Mouse (Mus musculus): ENCODE measurements around the gene Fgf2. TPM values are rescaled to one million over a fixed set of nuclear protein-coding genes. Genes with fewer than 3 reads are reported as not detected.

The Fgf2 gene
- total and polyA plus RNA-seq, 2 experiments from 2014 or later, result 0.57 to 1.9 TPM

DNA sequence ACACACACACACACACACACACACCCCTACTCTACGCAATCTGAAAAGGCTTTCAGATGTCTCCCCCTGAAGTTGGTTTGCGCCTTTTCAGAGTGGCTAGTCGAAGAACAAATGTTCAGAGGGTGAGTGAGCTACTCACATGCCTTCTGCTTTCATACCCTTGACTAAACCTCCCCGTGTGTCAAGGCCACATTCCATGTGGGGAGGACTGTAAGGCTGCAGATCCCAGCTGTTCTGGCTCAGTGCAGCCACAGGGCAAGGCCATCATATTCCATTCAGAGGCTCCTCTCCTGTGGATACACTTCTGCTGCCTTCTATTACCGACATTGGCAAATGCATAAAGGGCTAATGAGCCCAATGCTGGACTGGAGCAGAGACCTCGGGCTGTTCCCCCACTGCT, 30.3 kb downstream of the Fgf2 start:
- Histone ChIP-seq H3K4me1 (ENCODE audit: insufficient read depth, low read length) (no peaks in the 10 kb centered on the region), H3K27me3 (ENCODE audit: insufficient read depth, low read length) (no peaks in the 10 kb centered on the region), H3K36me3 (ENCODE audit: insufficient read depth, low read length) (no peaks in the 10 kb centered on the region), H3K4me3 (ENCODE audit: low read depth, low read length) (no peak overlapping the region), H3K4me2 (ENCODE audit: low read depth, low read length, poor library complexity, severe bottlenecking) (no peak overlapping the region), H3K9me3 (ENCODE audit: low read length) (no peaks in the 10 kb centered on the region), H3K27ac (ENCODE audit: low read depth, low read length) (no peak overlapping the region), H3K9ac (replicated peaks; ENCODE audit: low read length, poor library complexity, severe bottlenecking) (no peak overlapping the region)
- WGBS, result 66% methylated on average over 6 of the region's 6 CpGs
- TF ChIP-seq CTCF (IDR thresholded peaks at IDR 0.05), result no peak
- ATAC-seq (ENCODE audit: low FRiP score), result no peak
- DNase-seq (ENCODE audit: low spot score), result no peak

DNA sequence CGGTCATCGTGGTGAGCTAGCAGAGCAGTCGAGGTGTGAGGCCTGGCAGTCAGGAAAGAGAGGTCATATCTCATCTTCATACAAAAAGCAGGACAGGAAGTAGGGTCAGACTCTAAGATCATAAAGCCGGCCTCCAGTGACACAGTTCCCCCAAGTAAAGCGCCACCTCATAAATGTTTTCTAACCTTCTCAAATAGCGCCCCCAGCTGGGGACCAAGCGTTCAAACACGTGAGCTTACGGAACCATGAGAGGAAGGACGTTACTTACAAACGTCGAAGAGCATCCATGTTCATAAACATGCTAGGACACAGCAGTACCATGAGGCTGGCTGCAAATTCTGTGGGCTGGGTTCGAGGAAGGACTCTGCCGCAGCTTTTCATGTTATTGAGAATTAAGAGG, 31.1 kb downstream of the Fgf2 start:
- no peak overlapping the region for H3K27ac ChIP-seq (ENCODE audit: low read depth, low read length)

GRCm38 (mm10) chr3:37379930-37380881, 32.1 kb downstream of the Fgf2 start:
- Histone ChIP-seq H3K4me3 (ENCODE audit: low read depth, low read length) (no peak overlapping the region), H3K4me1 (ENCODE audit: insufficient read depth, low read length) (no peaks in the 10 kb centered on the region), H3K9me3 (ENCODE audit: low read length) (no peaks in the 10 kb centered on the region), H3K9ac (replicated peaks; ENCODE audit: low read length, poor library complexity, severe bottlenecking) (no peak overlapping the region), H3K27ac (ENCODE audit: low read depth, low read length) (no peak overlapping the region; the same call in 1 of the 2 replicates), H3K27me3 (ENCODE audit: insufficient read depth, low read length) (no peaks in the 10 kb centered on the region), H3K4me2 (ENCODE audit: low read depth, low read length, poor library complexity, severe bottlenecking) (no peak overlapping the region), H3K36me3 (ENCODE audit: insufficient read depth, low read length) (no peaks in the 10 kb centered on the region)
- ATAC-seq (ENCODE audit: low FRiP score) (no peak), DNase-seq (ENCODE audit: low spot score) (peak; percentile 39)
- 53% methylated on average over 18 of the region's 18 CpGs for WGBS
- TF ChIP-seq CTCF (IDR thresholded peaks at IDR 0.05), result no peak

More for the DNA sequence above, 31.1 kb downstream of the Fgf2 start:
- WGBS, result 83% methylated on average over 14 of the region's 14 CpGs
- H3K27me3 ChIP-seq (ENCODE audit: insufficient read depth, low read length), result no peaks in the 10 kb centered on the region
- no peak overlapping the region for H3K9ac ChIP-seq (replicated peaks; ENCODE audit: low read length, poor library complexity, severe bottlenecking)
- no peak overlapping the region for H3K4me2 ChIP-seq (ENCODE audit: low read depth, low read length, poor library complexity, severe bottlenecking)
- no peak overlapping the region for H3K4me3 ChIP-seq (ENCODE audit: low read depth, low read length)
- DNase-seq (ENCODE audit: low spot score), result no peak
- no peaks in the 10 kb centered on the region for H3K9me3 ChIP-seq (ENCODE audit: low read length)
- no peaks in the 10 kb centered on the region for H3K36me3 ChIP-seq (ENCODE audit: insufficient read depth, low read length)
- no peaks in the 10 kb centered on the region for H3K4me1 ChIP-seq (ENCODE audit: insufficient read depth, low read length)
- no peak for ATAC-seq (ENCODE audit: low FRiP score)
- no peak for TF ChIP-seq CTCF (IDR thresholded peaks at IDR 0.05)

GRCm38 (mm10) chr3:37381457-37381856, 33.3 kb downstream of the Fgf2 start:
- Histone ChIP-seq H3K27me3 (ENCODE audit: insufficient read depth, low read length) (no peaks in the 10 kb centered on the region), H3K9me3 (ENCODE audit: low read length) (no peaks in the 10 kb centered on the region), H3K4me1 (ENCODE audit: insufficient read depth, low read length) (no peaks in the 10 kb centered on the region), H3K4me2 (ENCODE audit: low read depth, low read length, poor library complexity, severe bottlenecking) (no peak overlapping the region), H3K4me3 (ENCODE audit: low read depth, low read length) (no peak overlapping the region), H3K9ac (replicated peaks; ENCODE audit: low read length, poor library complexity, severe bottlenecking) (no peak overlapping the region), H3K36me3 (ENCODE audit: insufficient read depth, low read length) (no peaks in the 10 kb centered on the region), H3K27ac (ENCODE audit: low read depth, low read length) (no peak overlapping the region)
- 75% methylated on average over 6 of the region's 6 CpGs for WGBS
- DNase-seq (ENCODE audit: low spot score) (no peak), ATAC-seq (ENCODE audit: low FRiP score) (no peak)
- TF ChIP-seq CTCF (IDR thresholded peaks at IDR 0.05), result no peak

- no peak for DNase-seq (ENCODE audit: low spot score)
- H3K27ac ChIP-seq (ENCODE audit: low read depth, low read length), result no peak overlapping the region
- whole genome bisulfite sequencing, result 90% methylated on average over 6 of the region's 6 CpGs
- no peak for ATAC-seq (ENCODE audit: low FRiP score)
- no peak overlapping the region for H3K4me3 ChIP-seq (ENCODE audit: low read depth, low read length)
- H3K27me3 ChIP-seq (ENCODE audit: insufficient read depth, low read length), result no peaks in the 10 kb centered on the region
- no peaks in the 10 kb centered on the region for H3K9me3 ChIP-seq (ENCODE audit: low read length)
- H3K4me1 ChIP-seq (ENCODE audit: insufficient read depth, low read length), result no peaks in the 10 kb centered on the region
- no peak overlapping the region for H3K4me2 ChIP-seq (ENCODE audit: low read depth, low read length, poor library complexity, severe bottlenecking)
- no peak for TF ChIP-seq CTCF (IDR thresholded peaks at IDR 0.05)
- no peak overlapping the region for H3K9ac ChIP-seq (replicated peaks; ENCODE audit: low read length, poor library complexity, severe bottlenecking)
- H3K36me3 ChIP-seq (ENCODE audit: insufficient read depth, low read length), result no peaks in the 10 kb centered on the region
Observed at GRCm38 (mm10) chr3:37383096-37383765, 35.1 kb downstream of the Fgf2 start.

DNA sequence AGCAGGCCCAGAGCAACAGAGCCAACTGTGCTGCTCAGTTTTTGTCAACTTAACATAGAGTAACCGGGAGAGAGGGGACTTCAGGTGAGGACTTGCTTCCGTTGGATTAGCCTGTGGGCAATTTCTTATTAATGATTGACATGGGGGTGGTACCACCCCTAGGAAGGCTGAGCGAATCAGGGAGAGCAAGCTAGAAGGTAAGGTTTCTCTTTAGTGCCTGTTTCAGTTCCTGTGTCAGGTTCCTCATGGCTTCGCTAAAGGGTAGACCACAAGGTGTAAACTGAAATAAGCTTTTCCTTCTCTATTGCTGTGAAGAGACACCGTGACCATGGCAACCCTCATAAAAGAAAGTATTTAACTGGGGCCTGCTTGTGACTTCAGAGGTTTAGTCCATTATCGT, 39.2 kb downstream of the Fgf2 start:
- no peaks in the 10 kb centered on the region for H3K36me3 ChIP-seq (ENCODE audit: insufficient read depth, low read length)
- ATAC-seq (ENCODE audit: low FRiP score) (no peak), DNase-seq (ENCODE audit: low spot score) (no peak)
- 87% methylated on average over 6 of the region's 6 CpGs for WGBS
- no peak overlapping the region for H3K4me2 ChIP-seq (ENCODE audit: low read depth, low read length, poor library complexity, severe bottlenecking)
- no peaks in the 10 kb centered on the region for H3K27me3 ChIP-seq (ENCODE audit: insufficient read depth, low read length)
- no peaks in the 10 kb centered on the region for H3K4me1 ChIP-seq (ENCODE audit: insufficient read depth, low read length)
- no peaks in the 10 kb centered on the region for H3K9me3 ChIP-seq (ENCODE audit: low read length)
- H3K9ac ChIP-seq (replicated peaks; ENCODE audit: low read length, poor library complexity, severe bottlenecking), result no peak overlapping the region
- no peak overlapping the region for H3K4me3 ChIP-seq (ENCODE audit: low read depth, low read length)
- TF ChIP-seq CTCF (IDR thresholded peaks at IDR 0.05), result no peak
- H3K27ac ChIP-seq (ENCODE audit: low read depth, low read length), result no peak overlapping the region

Data from midbrain, postnatal 0 days (tissue).